Mouse (Mus musculus) G1E (cell line): ENCODE results near the gene L3mbtl1. TPM values are rescaled to one million over a fixed set of nuclear protein-coding genes. Genes with fewer than 3 reads are reported as not detected.

Experiments
- ATAC-seq: 2 replicates; pipeline ENCODE4 v1.8.0; 2016; ENCODE audit warnings: mild to moderate bottlenecking; ENCODE audit not compliant: insufficient number of reproducible peaks, poor library complexity, low FRiP score, severe bottlenecking; ENCODE audit errors: extremely low read depth
- DNase-seq: peaks from one replicate; pipeline ENCODE4 v3.0.0; 2012; ENCODE audit warnings: low spot score
- H3K27me3 ChIP-seq: 2 replicates; pipeline ENCODE4 v1.6.1; 2012; ENCODE audit warnings: mild to moderate bottlenecking, low read length, inconsistent platforms; ENCODE audit not compliant: insufficient read depth
- H3K36me3 ChIP-seq: replicated peaks from 2 replicates; pipeline ENCODE3; 2012; ENCODE audit warnings: mild to moderate bottlenecking, inconsistent platforms
- H3K4me1 ChIP-seq: 2 replicates; pipeline ENCODE4 v1.6.1; 2012; ENCODE audit warnings: low read depth, low read length, inconsistent platforms, mixed read lengths; ENCODE audit not compliant: insufficient read depth
- H3K4me3 ChIP-seq: 2 replicates; pipeline ENCODE4 v1.5.1; 2012; ENCODE audit warnings: low read depth, mild to moderate bottlenecking, inconsistent platforms, low read length, moderate library complexity, mixed read lengths
- H3K9me3 ChIP-seq: replicated peaks from 2 replicates; pipeline ENCODE4 v1.6.1; 2012; ENCODE audit warnings: inconsistent platforms
- CTCF ChIP-seq: IDR thresholded peaks from 2 replicates; pipeline ENCODE4 v1.5.1; 2012; ENCODE audit warnings: low read depth, low read length, inconsistent platforms, mixed read lengths
- GATA1 ChIP-seq: IDR thresholded peaks from 2 replicates; pipeline ENCODE4 v1.6.1; 2012; ENCODE audit warnings: borderline replicate concordance, low read length, inconsistent platforms, mixed read lengths
- GATA2 ChIP-seq: IDR thresholded peaks from 2 replicates; pipeline ENCODE4 v1.6.1; 2012; ENCODE audit warnings: low read depth, low read length, inconsistent platforms, borderline replicate concordance
- POLR2AphosphoS5 ChIP-seq: IDR thresholded peaks from 2 replicates; pipeline ENCODE4 v1.6.1; 2012; ENCODE audit warnings: low read depth, low read length, inconsistent platforms; ENCODE audit not compliant: insufficient replicate concordance
- TAL1 ChIP-seq: conservative IDR thresholded peaks from 2 replicates; pipeline ENCODE4 v1.6.1; 2012; ENCODE audit warnings: low read depth, low read length, inconsistent platforms, mixed read lengths
- polyA plus RNA-seq: library from polyadenylated mRNA; stranded (reverse); fragments of >175 nt; gene quantifications from 2 replicates; pipeline ENCODE4 v1.2.3, GENCODE M21; 2012
- total RNA-seq, 2 experiments: library from RNA; stranded (forward) in 1 of 2; stranded (reverse) in 1 of 2; fragments of 200-1000 nt in 1 of 2; fragments of >200 nt in 1 of 2; fragmentation: Nextera tagmentation in 1 of 2; gene quantifications; 2 replicates each; pipeline ENCODE4 v1.2.3; 2014 to 2017

L3mbtl1 gene
- total and polyA plus RNA-seq, 3 experiments: not detected

DNA sequence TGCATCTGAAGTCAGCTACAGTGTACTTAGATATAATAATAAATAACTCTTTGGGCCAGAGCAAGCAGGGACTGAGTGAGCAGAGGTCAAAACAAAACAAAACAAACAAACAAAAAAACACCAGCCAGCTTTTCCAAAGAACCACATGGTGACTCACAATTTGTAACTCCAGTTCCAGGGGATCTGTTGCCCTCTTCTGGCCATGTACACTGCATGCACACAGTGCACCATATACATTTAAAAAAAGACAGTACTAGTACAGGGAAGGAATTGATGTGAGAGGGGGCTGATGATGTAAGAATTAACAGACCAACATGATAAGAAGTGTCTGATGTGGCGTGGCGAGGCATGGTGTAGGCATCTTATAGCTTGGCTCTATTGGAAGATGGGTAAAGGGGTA lies 13.6 kb downstream of the L3mbtl1 start:
- TF ChIP-seq TAL1 (no peak), CTCF (no peak), GATA2 (no peak), GATA1 (no peak), POLR2AphosphoS5 (no peak)
- DNase-seq (no peak), ATAC-seq (no peak)
- H3K36me3 ChIP-seq: no peaks in the 10 kb centered on the region
- peaks cover 9% of the 10 kb centered on the region; the same call in 1 of the 2 replicates for H3K27me3 ChIP-seq
- H3K4me1 ChIP-seq: no peaks in the 10 kb centered on the region
- H3K9me3 ChIP-seq: no peaks in the 10 kb centered on the region
- H3K4me3 ChIP-seq: no peak overlapping the region

DNA sequence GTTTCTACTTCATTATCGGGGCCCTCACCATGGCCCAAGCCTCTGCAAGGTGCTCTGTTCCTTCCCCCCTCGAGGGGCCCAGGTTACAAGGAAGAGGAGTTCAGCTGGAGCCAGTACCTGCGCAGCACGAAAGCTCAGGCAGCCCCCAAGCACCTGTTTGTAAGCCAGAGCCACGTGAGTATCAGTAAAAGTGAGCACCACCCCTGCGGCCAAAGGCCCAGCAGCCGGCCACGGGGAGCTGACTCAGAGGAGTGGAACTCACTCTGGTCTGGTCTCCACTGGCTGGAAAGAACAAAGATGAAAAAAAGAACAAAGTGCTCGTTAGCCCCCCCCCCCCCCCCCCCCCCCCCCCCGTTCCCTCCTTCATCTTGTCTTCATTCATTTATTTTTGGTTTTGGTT lies 18.0 kb downstream of the L3mbtl1 start:
- ATAC-seq (no peak), DNase-seq (no peak)
- H3K4me1 ChIP-seq: no peaks in the 10 kb centered on the region
- peaks cover 12% of the 10 kb centered on the region; the same call in 1 of the 2 replicates for H3K27me3 ChIP-seq
- no peaks in the 10 kb centered on the region for H3K36me3 ChIP-seq
- TF ChIP-seq TAL1: no peak
- no peak for TF ChIP-seq POLR2AphosphoS5
- no peaks in the 10 kb centered on the region for H3K9me3 ChIP-seq
- H3K4me3 ChIP-seq: no peak overlapping the region

DNA sequence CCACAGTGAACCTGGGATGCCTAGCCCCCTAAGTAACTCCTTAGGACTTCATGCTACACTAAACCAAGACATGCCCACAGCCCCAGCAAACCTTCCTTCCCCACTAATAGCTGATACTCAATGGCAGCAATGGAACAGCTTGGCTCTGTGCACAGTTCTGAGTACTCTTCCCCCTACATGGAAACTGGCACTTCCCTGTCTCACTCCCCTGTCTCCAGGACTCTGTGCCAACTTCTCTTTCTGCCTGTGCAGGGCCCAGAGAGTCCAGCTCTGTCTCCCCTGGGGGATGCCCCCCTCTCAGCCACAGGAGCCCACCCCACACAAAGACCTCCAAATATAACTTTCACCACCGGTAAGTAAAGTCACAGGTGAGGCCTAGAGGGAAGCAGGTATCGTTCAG lies 23.5 kb downstream of the L3mbtl1 start:
- Histone ChIP-seq H3K36me3 (no peaks in the 10 kb centered on the region), H3K4me1 (no peaks in the 10 kb centered on the region; the same call in 1 of the 2 replicates), H3K9me3 (no peaks in the 10 kb centered on the region), H3K27me3 (peaks cover 12% of the 10 kb centered on the region; the same call in 1 of the 2 replicates), H3K4me3 (no peak overlapping the region)
- TF ChIP-seq POLR2AphosphoS5 (no peak), GATA1 (no peak), CTCF (no peak), TAL1 (no peak), GATA2 (no peak)
- DNase-seq: no peak
- no peak for ATAC-seq

GRCm38 (mm10) chr2:162968357-162968756 lies 25.1 kb downstream of the L3mbtl1 start:
- no peak overlapping the region for H3K4me3 ChIP-seq
- peak; percentile 46 for ATAC-seq
- no peaks in the 10 kb centered on the region for H3K9me3 ChIP-seq
- H3K36me3 ChIP-seq: no peaks in the 10 kb centered on the region
- H3K4me1 ChIP-seq: no peaks in the 10 kb centered on the region; the same call in 1 of the 2 replicates
- DNase-seq: peak; percentile 55
- TF ChIP-seq CTCF (peak; percentile 59), TAL1 (no peak)
- peaks cover 12% of the 10 kb centered on the region; the same call in 1 of the 2 replicates for H3K27me3 ChIP-seq

GRCm38 (mm10) chr2:162969101-162969500 lies 25.8 kb downstream of the L3mbtl1 start:
- no peaks in the 10 kb centered on the region for H3K36me3 ChIP-seq
- H3K4me3 ChIP-seq: no peak overlapping the region
- TF ChIP-seq CTCF (no peak), TAL1 (no peak), GATA1 (no peak), POLR2AphosphoS5 (no peak), GATA2 (no peak)
- ATAC-seq: no peak
- no peaks in the 10 kb centered on the region; the same call in 1 of the 2 replicates for H3K4me1 ChIP-seq
- no peak for DNase-seq
- H3K9me3 ChIP-seq: no peaks in the 10 kb centered on the region
- peaks cover 12% of the 10 kb centered on the region; the same call in 1 of the 2 replicates for H3K27me3 ChIP-seq

- DNase-seq: no peak
- Histone ChIP-seq H3K4me1 (no peaks in the 10 kb centered on the region; the same call in 1 of the 2 replicates), H3K27me3 (peaks cover 9% of the 10 kb centered on the region; the same call in 1 of the 2 replicates), H3K9me3 (no peaks in the 10 kb centered on the region), H3K4me3 (no peak overlapping the region), H3K36me3 (no peaks in the 10 kb centered on the region)
- TF ChIP-seq TAL1: no peak
- no peak for TF ChIP-seq GATA1
- TF ChIP-seq GATA2: no peak
- no peak for TF ChIP-seq CTCF
- TF ChIP-seq POLR2AphosphoS5: no peak
- no peak for ATAC-seq
Observed at GRCm38 (mm10) chr2:162970896-162971295, 27.6 kb downstream of the L3mbtl1 start.

GRCm38 (mm10) chr2:162972752-162973151 lies 29.5 kb downstream of the L3mbtl1 start:
- Histone ChIP-seq H3K36me3 (no peaks in the 10 kb centered on the region), H3K9me3 (no peaks in the 10 kb centered on the region), H3K27me3 (peaks cover 9% of the 10 kb centered on the region; the same call in 1 of the 2 replicates), H3K4me1 (no peaks in the 10 kb centered on the region; the same call in 1 of the 2 replicates), H3K4me3 (no peak overlapping the region)
- TF ChIP-seq TAL1 (no peak), POLR2AphosphoS5 (no peak), CTCF (no peak), GATA2 (no peak), GATA1 (no peak)
- ATAC-seq (no peak), DNase-seq (no peak)
